Mouse (Mus musculus): ENCODE results near the gene Gm20929. TPM values are rescaled to one million over a fixed set of nuclear protein-coding genes. Genes with fewer than 3 reads are reported as not detected.
"Not testable (repeated sequence)": the region's sequence is repeated elsewhere in the genome, so short reads cannot be mapped to it uniquely, and the experiment has no call there.

Gene Gm20929
- polyA plus RNA-seq (2014; fragmentation: Nextera tagmentation; extraction: Ambion mirVana) = not detected in 2 replicates

GRCm38 (mm10) chrY:53843649-53844048 is at the start of gene Gm20929:
Gm20929 (plus strand) TSS chrY:53843949.
- H3K4me3 ChIP-seq (ENCODE audit: low read depth, low read length); H3K27ac ChIP-seq (ENCODE audit: low read depth, low read length); H3K27me3 ChIP-seq (ENCODE audit: control insufficient read depth, insufficient read depth, low read length); H3K4me2 ChIP-seq (ENCODE audit: low read depth, low read length); H3K9ac ChIP-seq (replicated peaks; ENCODE audit: low read depth, low read length); H3K4me1 ChIP-seq (ENCODE audit: control insufficient read depth, insufficient read depth, low read length); H3K9me3 ChIP-seq (ENCODE audit: control insufficient read depth, low read length); H3K36me3 ChIP-seq (ENCODE audit: control insufficient read depth, insufficient read depth, low read length); ATAC-seq (ENCODE audit: low read depth): not testable (repeated sequence)
- no CpG with 5 or more reads among the region's 6 CpGs for WGBS
